Mouse (Mus musculus): ENCODE data around the gene Pdzd11.

The Pdzd11 gene

DNA sequence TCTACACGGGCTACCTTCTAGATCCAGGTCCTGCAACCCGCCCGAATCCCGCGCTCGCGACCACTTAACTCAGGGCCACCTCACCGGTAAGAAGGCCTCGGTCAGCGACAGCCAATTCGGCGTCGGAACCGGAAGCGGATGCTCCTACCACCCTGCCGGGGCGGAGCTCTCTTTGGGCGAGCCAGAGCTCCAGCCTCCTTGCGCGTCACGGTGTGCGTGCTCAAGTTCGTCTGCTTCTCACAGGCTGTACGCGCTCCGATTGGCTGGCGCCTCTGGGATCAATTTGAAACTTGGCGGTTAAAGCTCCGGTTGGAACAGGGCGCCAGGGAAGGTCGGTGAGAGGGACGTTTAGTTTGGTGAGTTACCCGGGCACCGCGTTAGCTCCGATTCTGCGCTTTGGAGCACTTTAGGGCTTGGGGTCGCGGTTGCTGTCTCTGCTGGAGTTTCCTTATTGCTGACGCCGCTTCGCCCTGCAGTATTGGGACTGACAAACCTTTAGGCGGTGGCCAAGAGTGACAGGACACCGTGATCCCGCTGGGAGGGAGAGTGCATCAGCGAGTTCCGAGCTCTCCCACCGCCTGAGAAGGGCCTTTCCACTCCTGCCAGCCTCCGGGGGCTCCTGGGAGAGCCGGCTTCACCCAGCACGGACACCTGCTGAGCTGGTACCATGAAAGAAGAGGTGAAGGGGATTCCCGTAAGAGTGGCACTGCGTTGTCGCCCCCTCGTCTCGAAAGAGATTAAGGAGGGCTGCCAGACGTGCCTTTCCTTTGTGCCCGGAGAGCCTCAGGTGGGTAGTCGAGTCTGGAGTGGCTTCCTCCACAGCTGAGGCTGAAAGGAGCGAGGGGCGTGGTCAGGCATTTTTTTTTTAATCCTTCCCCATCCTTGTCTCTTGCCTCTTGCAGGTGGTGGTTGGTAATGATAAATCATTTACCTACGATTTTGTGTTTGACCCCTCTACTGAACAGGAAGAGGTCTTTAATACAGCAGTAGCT is at the start of gene Pdzd11:
Gene Pdzd11, minus strand, starts transcription at position 767 of the 992 bp plus-strand sequence.
- peak; percentile 90 to 92 for DNase-seq (ENCODE audit: low spot score in 2 of 2)

DNA sequence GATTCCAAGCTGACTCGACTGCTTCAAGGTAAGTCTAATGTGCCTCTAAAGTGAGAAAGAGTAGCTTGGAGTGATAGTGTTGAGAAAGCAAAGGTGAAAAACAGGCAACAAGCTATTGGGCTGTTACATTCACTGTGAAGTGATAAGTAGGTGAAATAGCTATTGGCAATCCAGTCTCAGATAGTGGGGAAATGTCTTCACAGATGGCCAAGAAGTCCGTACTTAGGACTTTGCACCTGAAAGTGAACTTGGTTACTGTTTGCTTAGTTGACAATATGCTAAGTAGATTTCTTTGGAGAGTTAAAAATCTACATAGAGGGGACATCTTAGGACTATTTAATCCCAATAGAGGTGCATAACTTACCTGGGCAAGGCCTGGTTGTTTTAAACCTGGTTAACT is 38.5 kb upstream of the Pdzd11 start:
- DNase-seq (ENCODE audit: low spot score in 2 of 2), result no peak

DNA sequence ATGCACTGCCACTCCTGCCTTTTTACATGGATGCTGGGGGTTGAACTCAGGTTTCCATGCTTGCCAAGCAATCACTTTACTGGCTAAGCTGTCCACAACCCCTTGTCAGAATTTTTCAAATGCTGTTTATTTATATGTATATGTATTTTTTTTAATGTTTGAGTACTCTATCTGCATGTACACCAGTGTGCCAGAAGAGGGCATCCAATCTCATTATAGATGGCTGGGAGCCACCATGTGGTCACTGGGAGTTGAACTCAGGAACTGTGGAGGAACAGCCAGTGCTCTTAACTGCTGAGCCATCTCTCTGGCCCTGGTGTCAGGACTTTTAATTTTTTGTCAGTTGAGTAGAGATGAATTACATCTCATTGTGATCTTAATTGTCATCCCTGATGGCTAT is 26.5 kb upstream of the Pdzd11 start:
- no peak for DNase-seq (ENCODE audit: low spot score in 2 of 2)

DNA sequence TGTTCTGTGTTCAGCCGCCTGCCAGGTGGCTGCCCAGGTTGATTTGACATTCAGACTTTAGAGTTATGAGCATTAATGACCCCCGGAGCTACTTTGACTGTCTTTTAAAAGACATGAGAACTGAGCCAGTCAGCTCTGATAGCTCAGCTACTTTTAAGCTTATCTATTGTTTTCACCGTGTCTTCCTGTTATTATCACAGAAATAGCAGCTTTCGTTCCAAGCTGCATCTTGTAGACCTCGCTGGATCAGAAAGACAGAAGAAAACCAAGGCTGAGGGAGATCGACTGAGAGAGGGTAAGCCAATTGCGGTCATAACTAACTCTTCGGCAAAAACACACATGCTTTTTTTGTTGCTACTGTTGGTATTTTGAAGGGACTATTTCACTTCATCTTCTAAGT is 12.1 kb upstream of the Pdzd11 start:
- no peak for DNase-seq (ENCODE audit: low spot score in 2 of 2)

DNA sequence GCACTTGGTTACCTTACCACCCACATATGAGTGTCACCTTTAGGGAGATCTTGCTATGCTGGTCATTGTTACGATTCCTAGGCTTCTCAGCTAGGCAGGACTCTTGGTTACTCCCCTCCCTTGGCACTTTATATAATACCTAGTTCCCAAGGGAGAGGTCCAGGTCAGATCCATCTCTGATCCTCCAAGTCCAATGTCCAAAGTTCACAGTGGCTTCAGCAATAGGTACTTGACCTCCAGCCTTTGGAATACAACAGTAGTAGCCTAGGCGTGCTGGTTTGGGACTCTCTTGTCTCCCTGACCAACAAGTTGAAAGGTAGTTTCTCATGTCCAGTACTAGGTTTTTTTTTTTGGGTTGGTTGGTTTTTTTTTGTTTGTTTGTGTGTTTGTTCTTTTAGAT is 2.7 kb upstream of the Pdzd11 start:
- no peak for DNase-seq (ENCODE audit: low spot score in 2 of 2)

DNA sequence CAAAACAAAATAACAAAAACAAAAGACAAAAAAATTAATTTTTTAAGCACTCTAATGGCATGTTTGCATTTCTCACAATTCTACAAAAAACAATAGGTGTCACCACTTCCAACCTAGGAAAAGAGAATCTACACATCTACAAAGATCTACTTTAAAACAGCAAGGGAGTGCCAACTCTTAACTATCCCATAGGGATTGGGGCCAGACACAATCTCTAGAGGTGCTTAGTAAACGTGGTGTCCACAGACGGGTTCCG is 894 bp downstream of the Pdzd11 start, which contains the start of gene Kif4:
Gene Kif4, plus strand, starts transcription at position 192 of the 256 bp plus-strand sequence.
- no peak for DNase-seq (ENCODE audit: low spot score in 2 of 2)

DNA sequence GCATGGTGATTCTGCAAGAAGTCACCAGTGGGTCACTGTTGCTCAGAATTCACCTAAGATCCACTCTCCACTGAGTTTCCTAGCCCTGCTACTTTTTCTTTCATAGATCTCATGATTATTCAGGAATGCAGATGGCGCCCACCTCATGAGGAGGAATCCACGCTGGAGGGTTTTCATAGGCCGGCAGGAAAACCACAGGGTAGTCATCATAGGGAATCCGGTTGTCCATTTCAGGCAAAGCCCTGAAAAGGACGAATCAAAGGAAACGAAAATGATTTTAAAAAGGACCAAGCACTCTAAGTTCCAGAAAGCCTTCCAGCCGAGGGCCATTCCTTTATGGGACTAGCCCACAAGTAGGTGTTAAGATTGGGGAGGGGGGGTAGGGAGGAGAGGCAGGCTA is 1.2 kb downstream of the Pdzd11 start:
- no peak for DNase-seq (ENCODE audit: low spot score in 2 of 2)

DNA sequence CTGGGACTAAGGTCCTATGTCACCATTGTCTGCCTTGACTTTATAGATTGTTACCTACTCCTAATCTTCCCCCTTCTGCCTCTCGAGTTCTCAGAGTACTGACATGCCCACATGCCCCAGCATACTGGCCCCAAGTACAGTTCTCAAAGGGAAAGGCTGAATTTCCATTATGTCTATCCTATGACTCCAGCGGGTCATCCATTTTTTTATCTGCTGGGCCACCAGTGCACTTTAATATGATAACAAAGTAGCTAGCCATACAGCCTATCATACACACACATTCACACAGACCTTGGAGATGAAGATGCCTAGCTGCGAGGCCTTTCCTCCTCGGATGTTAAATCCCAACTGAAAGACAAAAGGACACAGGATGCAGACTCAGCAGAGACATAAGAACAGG is 2.1 kb downstream of the Pdzd11 start:
- DNase-seq (ENCODE audit: low spot score in 2 of 2), result no peak

DNA sequence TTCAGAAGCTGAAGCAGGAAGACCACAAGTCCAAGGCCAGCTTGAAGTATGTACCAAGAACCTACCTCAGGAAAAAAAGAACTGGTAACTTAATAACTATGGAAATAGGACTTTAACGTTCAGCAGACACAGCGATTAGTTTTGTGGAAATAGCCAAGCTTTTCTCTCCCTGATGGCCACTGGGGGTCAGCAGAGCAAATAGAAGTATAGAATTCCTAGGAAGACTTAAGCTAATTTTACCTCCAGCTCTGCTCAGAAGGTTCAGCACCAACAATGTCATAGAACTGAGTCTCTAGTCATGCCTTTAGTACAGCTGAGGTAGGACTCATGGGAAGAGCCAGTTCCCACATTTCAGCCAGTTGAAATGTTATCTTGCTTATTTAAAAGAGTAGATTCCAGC is 5.0 kb downstream of the Pdzd11 start:
- no peak for DNase-seq (ENCODE audit: low spot score in 2 of 2)

DNA sequence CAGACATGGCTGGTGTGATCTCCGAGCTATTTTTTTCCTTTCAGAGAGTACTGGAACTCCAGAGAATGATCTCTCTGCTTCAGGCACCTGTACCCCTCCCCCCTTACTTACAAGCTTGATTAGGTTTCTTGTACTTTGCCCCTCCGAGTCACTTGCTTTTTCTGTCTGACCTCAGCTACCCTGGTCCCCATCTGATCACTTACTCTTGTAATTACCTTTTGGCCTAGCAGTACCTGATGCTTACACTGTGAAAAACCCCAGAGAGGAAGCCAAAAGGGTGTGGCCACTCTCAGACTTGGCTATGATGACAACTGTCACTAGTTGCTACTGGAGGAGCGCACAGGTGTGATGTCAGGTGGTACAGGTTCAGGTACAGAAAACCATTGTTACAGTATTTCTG is 7.9 kb downstream of the Pdzd11 start:
- no peak for DNase-seq (ENCODE audit: low spot score in 2 of 2)

DNA sequence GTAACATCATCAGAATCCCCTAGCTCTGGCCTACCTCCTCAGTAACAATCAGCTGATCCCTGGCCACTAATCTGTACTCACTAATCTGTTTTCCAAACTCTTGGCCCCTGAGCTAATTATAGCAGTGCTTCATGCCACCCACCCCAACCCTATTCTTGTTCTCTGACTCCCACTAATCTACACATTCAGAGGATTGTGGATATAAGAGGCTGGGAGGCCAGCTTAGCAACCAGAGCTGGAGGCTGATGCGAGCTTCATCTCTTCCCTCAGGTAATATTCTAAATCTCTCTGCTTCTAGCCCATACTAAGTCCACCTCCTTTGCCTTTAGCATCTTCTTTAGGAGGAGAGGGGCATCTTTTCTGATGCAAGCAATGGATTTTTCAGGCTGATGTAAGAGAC is 21.1 kb downstream of the Pdzd11 start, which contains the start of gene Arr3:
Gene Arr3, plus strand, starts transcription at position 184 of the 400 bp plus-strand sequence.
- DNase-seq (ENCODE audit: low spot score in 2 of 2), result no peak

DNA sequence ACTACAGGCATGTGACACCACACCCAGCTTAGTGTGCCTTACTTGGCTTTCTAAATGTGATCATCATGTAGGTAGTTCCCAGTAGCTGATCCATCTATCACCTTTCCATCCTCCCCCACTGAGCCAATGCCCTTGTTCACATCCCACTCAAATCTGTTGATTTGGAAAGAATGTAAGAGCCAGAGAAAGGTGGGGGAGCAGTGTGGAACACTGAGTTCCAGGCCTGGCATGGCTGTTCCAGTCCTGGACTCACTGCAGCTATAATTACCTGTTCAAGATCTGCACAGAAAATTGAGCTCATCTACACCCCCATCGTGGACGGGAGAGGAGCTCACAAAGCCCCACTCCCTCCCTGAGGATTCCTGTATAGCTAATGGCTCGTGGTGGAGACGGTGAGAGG is 26.6 kb downstream of the Pdzd11 start:
- no peak for DNase-seq (ENCODE audit: low spot score in 2 of 2)

DNA sequence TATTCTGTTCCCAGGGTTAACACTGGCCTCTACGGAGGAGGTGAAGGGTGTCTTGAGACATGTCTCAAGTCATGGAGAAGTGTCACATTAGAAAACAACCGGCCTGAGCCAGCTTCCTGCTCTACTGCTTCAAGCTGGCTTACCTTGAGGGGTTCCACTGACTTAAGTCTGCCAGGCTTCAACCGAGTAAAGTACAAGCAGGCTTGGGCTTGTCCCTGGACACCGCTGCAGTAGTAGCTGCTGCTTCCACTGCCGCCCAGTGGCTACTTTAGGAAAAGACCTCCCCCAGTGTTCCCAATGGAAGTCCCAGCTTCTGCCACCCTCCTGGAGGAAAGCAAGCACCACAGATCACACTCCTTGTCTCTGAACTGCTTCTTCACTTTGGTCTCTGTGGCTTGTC is 28.9 kb downstream of the Pdzd11 start:
- DNase-seq (ENCODE audit: low spot score in 2 of 2), result no peak

DNA sequence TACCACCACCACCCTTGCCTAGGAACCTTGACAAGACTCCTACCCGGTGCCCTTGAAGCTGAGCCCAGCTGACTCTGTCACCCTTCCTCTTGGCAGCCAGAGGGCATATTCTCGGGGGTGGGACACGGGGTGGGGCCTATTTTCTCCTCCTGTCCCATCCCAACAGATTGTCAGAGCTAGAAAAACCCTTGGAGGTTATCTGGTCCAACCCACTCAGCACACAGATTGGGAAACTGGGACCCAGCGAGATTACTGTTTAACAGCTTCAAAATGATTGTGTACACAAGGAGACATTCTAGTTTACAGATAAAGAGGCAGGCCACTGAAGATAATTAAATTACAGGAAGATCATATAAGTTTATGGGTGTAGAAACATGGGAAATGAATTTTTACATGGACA is 31.6 kb downstream of the Pdzd11 start, which contains the start of gene P2ry4:
Gene P2ry4, minus strand, starts transcription at position 79 of the 400 bp plus-strand sequence.
- no peak for DNase-seq (ENCODE audit: low spot score in 2 of 2)

All from heart, adult 9 months (tissue).